Mouse (Mus musculus) kidney, postnatal 14 days (tissue): ENCODE measurements around the gene Fbln2.

Experiments
- DNase-seq: peaks from one replicate; pipeline ENCODE4 v3.0.0; 2022; ENCODE audit warnings: mixed read lengths

Fbln2 gene

DNA sequence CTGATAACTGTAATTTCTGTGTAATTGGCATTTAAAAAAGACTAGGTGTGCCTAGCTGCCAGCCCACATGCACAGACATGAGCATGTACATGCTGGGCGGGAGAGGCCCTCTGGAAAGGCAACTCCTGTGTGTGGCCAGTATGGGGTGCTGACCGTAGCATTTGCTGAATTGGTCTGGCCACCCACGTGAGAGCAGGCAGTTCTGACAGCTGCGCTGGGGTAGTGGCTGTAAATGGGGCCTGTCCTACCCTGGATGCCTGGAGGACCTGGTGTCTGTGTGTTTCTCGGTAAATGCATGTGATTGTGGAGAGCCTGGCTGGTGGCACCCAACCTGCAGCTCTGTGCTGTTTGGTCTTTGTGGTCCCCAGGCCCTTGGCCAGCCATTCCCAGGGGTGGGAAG, 69.5 kb downstream of the Fbln2 start:
- no peak for DNase-seq

DNA sequence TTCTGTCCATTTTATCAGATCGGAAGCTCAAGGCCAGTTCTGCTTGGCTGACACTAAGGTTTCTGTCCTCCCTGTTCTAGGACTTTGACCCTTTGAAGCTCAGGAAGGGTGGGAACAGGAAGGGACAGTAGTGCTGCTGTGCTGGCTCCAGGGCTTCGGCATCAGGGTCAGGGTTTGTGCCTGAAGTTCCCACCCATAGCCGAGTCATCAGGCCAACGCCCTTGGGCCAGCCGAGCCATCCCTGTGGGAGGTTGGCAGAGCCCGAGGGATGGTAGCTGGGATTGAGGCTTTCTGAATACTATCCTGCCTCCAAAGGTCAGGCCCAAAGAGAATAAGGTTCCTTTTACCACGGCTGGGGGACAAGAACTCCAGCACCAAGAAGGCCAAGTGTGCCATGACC, 70.8 kb downstream of the Fbln2 start:
- DNase-seq, result no peak

DNA sequence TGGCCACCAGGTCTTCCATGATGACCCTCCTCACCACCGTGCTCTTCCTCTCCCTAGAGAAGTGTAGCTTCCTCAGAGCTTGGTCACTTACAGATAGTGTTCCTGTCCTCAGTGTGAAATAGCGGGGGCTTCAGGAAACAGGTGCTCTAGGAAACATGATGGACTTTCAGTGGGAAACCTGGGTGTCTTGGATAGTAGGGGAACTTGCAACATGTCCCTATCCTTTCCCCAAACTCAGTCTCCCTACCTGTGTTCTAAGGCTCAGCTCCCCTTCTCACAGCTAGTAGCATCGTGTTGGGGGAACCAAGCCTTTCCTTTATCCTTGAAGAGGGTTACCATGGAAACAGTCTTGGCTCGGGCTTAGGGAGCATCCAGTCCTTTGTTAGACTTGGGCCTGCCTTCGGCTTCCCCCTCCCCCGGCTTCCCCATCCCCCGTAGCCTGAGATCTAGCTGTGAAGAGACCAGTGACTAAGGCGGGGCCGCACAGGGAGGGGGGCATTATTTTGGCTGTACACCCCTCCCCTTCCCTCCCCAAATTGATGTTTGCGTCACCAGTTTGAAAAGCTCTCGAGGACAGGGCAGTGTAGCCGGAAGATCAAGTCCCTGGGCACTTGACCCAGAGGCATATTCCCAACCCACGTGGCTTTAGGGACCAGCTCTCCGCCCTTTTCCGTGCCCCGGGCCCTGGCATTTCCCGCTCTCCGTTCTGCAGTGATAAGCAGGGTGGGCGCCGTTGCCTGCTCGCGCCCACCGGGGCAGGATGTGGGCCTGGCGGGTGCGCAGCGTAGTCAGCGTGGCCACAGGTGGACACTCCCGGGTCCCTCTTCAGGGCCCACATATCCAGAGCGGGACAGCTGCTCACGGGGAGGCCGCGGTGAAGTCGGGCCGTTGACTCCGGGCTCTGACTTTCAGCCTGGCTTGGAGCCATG, 72.5 kb downstream of the Fbln2 start:
- no peak for DNase-seq

DNA sequence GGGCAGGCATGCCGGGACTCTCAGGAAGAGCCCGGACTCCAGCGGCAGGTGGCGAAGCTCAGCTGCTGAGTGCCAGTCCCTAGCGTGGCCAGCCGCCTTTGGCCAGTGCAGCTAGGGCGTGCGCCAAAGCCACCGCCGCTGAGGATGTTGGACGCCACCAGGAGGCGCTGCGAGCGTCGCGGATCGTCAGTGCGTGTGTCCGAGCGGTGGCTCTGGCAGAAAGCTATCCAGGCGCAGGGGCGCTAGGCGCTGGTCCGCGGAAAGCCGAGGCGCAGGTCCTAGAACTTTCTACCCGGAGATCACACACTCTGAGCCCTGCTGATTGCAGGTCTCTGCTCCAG, 73.2 kb downstream of the Fbln2 start:
- peak; percentile 83 for DNase-seq

DNA sequence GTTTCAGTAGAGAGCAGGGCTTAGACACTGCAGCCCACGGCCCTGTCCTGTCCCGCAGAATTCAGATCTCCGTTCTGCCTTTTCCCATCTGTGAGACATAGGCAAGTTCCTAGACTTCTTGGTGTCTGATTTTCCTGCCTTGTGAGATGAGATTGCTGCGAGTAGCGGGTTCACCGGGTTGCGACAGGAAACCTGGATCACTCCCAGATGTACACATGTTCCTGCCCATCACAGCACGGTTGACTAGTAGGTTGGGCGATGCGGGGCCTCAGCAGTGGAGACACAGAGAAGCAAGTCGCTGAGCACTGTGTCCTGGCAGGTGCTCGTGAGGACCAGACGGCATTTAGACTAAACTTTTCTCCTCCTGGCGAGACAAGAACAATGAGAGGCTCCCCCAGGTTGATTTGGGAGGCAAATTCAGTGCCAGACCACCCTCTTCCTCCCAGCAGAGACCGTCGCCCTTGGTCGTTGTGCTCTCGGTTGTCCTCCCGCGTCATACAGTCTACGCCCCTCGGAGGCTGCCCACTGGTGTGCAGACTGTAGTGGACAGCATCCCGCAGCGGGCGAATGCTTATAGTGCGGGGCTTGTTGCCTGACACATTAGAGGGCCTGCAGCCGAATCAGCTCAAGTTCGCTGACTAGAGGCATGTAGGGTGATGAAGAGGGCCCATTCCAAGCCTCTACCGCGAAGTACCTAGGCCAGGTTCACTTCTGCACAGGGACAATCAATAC, 73.7 kb downstream of the Fbln2 start:
- no peak for DNase-seq

DNA sequence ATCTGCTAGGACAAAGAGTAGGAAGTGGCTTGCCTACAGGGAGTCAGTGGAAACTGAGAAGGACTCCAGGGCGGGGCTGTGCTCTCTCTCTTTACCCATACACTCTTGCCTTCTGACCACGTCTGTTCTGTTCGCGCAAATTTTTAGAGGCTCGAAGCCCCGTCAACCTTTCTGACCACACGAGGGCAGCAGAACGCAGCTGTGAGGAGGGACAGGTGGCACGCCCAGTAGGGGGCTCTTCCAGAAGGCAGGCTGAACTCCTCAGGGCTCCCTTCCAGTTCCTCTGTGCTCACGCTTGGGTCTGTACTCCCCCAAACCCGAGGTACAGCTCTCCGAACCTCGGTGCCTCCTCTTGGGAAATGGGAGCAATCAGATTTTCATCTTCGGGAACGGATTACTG, 74.4 kb downstream of the Fbln2 start:
- DNase-seq, result peak; percentile 79

DNA sequence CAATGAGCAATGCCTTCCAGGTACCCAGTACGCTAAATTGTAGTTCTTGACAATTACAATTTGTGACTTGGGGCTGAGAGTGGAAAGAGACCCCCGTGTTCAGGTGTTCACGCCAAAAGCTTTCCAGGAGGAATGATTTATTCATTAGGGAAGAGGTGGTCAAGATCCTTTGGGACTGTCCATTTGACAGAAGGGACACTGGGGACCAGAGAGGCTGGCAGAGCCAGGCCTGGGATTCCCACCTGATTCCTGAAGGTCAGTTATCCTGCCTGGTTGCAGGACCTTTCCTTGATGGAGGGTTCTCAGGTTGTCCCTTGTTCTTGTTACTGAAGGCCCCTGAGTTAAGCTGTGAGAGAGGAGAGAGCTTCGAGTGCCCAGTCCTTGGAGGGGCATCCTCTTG, 74.9 kb downstream of the Fbln2 start:
- no peak for DNase-seq

DNA sequence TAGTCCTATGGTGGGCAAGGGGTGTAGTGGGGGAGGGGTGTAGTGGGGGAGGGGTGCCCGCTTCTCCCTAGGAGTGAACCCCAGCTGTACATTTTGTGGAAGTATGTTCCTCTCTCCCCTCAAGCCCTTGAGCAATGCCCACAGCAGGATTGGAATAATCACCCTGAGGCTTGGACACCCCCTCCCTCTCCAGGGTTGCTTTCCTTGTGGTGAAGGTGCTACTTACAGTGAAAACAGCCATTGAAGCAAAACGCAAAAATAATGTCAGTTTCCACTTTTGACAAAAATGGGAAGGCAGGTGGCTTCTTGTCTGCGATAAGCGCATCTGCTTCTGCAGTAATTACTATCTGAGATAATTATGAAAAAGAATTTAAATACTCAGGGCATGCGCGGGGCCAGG, 75.4 kb downstream of the Fbln2 start:
- DNase-seq, result no peak

DNA sequence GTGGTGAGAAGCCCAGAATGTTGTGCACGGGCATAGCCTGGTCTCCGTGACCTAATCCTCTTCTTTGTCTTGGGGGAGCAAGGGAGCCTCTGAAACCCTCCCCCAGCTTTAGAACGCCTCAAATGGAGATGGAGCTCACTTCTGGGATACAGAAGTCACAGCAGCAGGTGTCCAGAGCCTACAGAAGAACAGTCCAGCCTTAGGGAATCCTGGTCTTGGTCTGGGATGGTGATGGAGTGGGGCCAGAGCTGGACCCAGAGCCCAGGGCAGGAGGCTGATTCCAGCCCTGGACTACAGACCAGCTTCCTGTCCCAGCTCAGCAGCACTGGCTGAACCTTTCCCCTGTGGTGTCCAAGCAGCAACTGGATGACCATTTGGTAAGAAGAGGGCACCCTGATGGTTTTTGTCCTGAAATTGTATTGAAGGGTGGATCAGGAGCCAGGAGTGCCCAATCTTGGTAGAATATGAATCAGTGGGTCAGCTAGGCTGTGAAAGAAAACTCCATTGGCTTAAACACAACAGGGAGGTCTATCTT, 76.1 kb downstream of the Fbln2 start:
- DNase-seq, result no peak

DNA sequence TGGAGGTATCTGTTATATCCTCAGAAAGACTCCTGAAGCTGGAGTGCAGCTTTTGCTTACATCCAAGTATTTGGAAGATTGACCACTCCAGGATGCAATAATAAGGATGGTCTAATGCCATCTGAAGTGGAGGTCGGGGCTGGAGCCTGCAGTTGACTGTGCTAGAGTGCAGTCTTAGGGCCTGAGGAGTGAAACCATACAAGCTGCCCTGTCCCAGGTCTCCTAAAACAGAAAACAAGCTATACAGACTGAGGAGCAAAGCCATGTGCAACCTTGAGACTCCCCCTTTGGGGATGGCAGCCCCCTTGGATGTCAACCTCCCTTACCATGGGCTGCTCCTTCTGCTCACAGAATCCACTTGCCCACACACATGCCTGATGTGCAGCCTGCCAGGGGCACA, 76.7 kb downstream of the Fbln2 start:
- no peak for DNase-seq

DNA sequence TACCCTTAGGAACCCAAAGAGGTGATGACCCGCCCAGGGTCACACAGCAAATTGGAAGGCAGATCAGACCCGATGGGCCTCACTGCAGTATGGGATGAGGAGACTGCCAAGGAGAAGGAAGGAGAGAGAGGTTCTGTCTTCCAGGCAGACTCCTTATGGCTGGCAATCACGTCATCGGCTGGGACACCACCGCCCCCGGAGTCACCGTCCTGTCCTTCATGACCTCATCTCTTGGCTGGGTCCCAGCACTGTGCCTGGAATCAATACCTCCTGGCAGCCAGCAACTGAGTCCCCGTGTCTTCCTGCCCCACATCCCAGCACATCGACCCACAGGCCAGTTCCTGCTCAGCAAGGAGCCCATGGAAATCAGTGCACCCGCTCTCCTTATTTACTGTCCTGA, 78.7 kb downstream of the Fbln2 start:
- no peak for DNase-seq

DNA sequence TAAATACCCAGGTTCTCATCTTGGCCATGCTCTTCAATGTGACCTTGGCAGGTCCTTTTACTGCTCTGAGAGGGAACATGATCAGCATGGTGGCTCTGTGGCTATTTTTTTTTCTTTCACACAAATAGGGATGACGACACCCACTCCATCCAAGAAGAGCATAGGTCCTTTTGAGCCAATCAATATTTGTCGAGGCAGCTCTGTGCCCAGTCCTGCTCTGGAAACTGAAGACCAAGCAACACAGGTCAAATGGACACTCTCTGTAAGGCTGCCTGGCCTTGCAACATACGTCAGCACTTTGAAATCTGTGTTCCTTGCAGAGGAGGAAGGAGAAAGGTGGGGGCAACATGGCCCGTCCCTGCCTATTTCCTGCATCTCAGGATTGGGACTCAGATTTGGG, 83.2 kb downstream of the Fbln2 start:
- no peak for DNase-seq

DNA sequence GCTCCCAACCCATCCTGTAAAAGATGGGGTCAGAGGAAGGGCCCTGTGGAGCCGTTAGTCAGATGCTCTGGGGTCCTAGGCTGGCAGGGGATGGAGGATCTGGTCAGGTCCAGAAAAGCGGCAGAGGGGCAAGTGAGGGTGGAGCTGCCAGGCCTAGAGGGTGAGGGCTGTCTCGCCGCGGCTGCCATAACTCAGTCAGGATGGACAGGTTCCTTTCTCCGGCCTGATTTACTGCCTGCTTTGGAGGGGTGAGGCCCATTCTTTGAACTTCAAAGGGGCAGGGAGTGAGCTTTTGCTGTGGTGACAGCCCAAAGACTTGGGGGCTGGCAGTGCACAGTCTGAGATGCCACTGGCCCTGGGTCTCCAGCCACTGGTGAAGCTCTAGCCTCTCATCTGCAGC, 86.6 kb downstream of the Fbln2 start:
- no peak for DNase-seq

DNA sequence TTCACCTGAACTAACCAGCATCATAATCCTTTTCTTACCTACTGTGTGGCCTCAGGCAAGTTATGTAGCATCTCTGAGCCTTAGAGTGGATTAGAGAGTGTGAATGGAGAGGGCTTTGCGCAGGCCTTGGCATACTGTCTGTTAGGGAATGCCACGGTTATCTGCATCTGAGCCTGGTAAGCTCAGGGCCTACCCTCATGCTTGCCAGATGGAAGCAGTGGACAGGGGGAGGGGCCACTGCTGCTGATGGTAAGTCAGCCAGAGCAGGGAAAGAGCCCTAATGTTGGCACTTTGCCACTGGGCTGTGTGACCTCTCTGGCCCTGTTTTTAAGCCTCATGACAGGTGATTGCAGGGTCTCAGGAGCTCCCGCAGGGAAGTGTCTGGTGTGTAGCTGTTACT, 87.8 kb downstream of the Fbln2 start:
- DNase-seq, result no peak

DNA sequence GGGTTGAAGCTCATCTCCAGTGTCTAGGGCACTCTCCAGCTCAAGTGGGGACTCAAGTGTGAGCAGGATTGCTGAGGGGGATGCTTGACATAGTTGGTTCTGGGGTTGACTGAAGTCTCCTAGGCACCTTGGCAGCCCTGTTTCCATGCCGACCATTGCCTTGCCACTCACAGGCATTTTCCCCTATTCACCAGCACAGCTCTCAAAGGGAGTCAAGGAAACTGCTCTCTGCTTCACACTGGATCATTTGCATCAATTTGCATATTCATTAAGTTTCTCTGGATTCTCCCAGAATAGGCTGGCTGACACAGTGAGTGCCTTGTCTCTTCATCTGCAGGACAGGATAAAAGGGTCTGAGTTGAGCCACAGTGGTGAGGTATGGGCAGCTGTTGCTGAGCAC, 89.6 kb downstream of the Fbln2 start:
- no peak for DNase-seq

DNA sequence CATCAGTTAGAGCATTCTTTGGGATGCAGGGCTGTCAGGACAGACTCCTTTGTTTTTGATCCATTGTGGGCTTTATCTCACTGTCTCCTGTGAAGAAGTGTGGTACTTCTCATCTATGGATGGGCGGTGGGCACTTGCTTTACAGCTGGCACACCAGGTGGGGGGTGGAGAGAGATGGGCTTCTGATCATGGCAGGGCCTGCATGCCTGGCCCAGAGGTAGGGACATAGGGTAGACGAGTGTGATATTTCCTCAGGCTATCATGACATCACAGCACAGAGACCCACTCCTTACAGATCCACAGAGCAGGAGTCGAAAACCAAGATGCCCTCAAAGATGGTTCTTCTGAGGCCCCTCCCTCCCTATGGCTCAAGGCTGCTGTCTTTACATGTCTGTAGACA, 90.1 kb downstream of the Fbln2 start:
- DNase-seq, result no peak

DNA sequence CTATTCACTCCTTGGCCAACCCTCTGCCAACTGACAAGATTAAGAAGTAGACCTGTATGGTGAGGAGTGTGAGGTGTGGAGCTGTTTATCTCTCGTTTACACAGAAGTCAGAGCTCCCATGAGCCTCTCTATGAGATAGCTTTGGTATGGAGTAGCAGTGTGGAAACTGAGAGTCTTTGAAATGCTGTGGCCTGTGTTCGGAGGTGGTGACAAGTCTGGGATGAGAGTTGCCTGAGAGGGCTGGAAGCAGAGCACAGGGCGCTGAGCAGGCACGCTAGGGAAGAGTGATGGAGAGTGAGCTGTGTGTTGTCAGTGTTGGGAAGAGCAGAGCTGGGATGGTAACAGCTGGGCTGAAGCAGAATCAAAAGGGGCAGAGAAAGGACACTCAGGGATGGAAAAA, 91.9 kb downstream of the Fbln2 start:
- no peak for DNase-seq

DNA sequence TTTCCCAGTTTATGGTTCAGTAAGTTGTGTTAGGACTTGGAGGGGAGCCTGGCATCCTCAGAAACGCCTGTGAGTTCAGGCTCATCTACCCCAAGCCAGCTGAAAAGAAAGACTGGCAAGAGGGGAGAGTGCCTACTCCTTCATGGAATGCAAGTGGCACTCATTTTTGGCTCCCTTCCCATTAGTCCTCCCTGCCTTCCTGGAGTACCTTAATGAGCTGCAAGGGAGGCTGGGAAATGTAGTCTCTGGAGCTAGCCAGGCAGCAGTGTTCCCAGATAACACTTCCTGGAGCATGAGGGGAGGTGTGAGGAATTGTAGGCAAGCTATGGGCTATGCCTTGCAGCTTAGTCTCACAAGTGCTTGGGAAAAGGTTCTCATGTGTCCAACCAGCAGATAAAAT, 95.7 kb downstream of the Fbln2 start:
- peak; percentile 36 for DNase-seq

DNA sequence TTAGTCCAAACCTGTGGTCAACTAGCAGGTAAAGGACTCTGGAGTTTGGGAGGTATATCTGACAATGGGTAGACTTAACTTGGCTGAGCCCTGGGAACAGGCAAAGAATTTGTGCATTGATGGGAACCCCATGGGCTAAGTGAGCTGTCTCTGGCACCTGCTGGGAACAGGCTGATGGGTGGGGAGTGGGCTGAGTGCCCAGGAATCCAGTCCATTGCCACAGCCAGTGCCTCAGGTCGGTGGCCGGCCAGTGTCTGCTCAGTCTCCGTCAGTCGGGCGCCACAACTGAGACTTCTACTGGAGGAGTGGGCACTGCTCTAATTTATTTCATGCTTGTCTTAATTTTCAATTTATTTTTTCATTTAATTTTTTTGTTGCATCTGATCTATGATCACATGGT, 98.9 kb downstream of the Fbln2 start:
- no peak for DNase-seq

DNA sequence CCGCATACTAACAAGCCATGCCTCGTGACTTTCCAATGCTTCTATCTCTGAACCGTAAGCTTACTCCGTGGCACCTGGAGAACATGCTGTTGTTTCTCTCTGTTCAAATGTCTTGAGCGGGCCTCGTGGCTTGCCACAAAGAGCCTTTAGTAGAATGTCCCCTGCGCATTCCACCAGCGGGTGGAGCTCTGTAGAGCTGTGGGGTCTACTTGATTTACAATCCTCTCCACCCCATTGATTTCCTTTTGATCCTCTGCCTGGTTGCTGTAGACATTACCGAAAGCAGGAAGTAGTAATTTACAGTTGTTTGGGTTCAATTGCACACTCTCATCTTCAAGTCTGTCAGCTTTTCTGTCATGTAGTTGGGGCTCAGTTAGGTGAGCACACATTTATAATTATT, 100.2 kb downstream of the Fbln2 start:
- no peak for DNase-seq
